Mouse (Mus musculus) forebrain, embryonic 15.5 days (tissue): ENCODE measurements around the gene Cep68. TPM values are rescaled to one million over a fixed set of nuclear protein-coding genes. Genes with fewer than 3 reads are reported as not detected.
"Not testable (repeated sequence)": the region's sequence is repeated elsewhere in the genome, so short reads cannot be mapped to it uniquely, and the experiment has no call there.

ENCODE experiments used
- ATAC-seq: fragments of 200-750 bp; cut with Nextera tagmentation; replicated peaks from 2 replicates; pipeline ENCODE4 v1.8.0; 2017; ENCODE audit warnings: mild to moderate bottlenecking, moderate TSS enrichment, moderate library complexity
- H3K27ac ChIP-seq: fragments of 300-500 bp; sonication (generic); replicated peaks from 2 replicates; pipeline ENCODE4 v1.5.1; 2015; ENCODE audit warnings: mild to moderate bottlenecking, inconsistent platforms
- H3K27me3 ChIP-seq: fragments of 300-500 bp; sonication (generic); 2 replicates; pipeline ENCODE4 v1.6.1; 2015; ENCODE audit warnings: inconsistent platforms
- H3K36me3 ChIP-seq: fragments of 300-500 bp; sonication (generic); 2 replicates; pipeline ENCODE4 v1.6.1; 2015; ENCODE audit warnings: mild to moderate bottlenecking, inconsistent platforms
- H3K4me1 ChIP-seq: fragments of 300-500 bp; sonication (generic); 2 replicates; pipeline ENCODE4 v1.6.1; 2015; ENCODE audit warnings: inconsistent platforms
- H3K4me2 ChIP-seq: fragments of 300-500 bp; sonication (generic); replicated peaks from 2 replicates; pipeline ENCODE4 v1.6.1; 2015; ENCODE audit warnings: mild to moderate bottlenecking, inconsistent platforms
- H3K4me3 ChIP-seq: fragments of 300-500 bp; sonication (generic); 2 replicates; pipeline ENCODE4 v1.5.1; 2015; ENCODE audit warnings: mild to moderate bottlenecking, inconsistent platforms
- H3K9ac ChIP-seq: fragments of 300-500 bp; sonication (generic); replicated peaks from 2 replicates; pipeline ENCODE4 v1.6.1; 2015; ENCODE audit warnings: mild to moderate bottlenecking, inconsistent platforms
- H3K9me3 ChIP-seq: fragments of 300-500 bp; sonication (generic); 2 replicates; pipeline ENCODE4 v1.6.1; 2016; ENCODE audit warnings: inconsistent platforms
- WGBS: fragments of 180-500 bp; shearing (Covaris S2); methylation state at CpG from one replicate; pipeline ENCODE4 v1.1.7; 2015; ENCODE audit warnings: mixed read lengths; 5-methylcytosine and 5-hydroxymethylcytosine counted together
- polyA plus RNA-seq: library from polyadenylated mRNA; unstranded; fragments of >200 nt; fragmentation: Nextera tagmentation; extraction: Ambion mirVana; gene quantifications from 2 replicates; pipeline ENCODE4 v1.2.1, GENCODE M21; 2015

Cep68 gene
- polyA plus RNA-seq, 1 experiment from 2014 or later, result 26.3 TPM

DNA sequence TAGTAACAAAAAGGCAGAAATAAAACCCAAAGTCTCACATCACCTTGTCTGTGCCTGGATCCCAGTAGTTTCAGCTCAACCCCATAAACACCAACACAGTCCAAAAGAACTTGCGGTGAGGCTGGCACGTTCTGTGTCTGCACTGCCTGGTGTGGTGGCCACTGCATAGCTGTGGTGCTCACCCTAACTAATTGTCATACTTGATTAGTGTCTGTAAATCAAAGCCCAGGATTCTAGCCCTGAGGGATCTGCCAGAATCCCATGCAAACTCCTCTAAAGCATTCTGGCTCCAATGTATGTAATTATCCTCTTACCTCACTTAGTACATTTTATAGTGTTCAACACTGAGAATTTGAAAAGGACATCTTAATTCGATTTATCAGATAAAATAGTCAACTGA is 11.3 kb downstream of the Cep68 start:
- Histone ChIP-seq H3K4me2 (no peak overlapping the region), H3K36me3 (peaks cover 73% of the 10 kb centered on the region), H3K4me3 (no peak overlapping the region), H3K27ac (no peak overlapping the region), H3K4me1 (no peaks in the 10 kb centered on the region), H3K9me3 (no peaks in the 10 kb centered on the region), H3K27me3 (no peaks in the 10 kb centered on the region), H3K9ac (no peak overlapping the region)
- ATAC-seq, result no peak
- WGBS, result 96% methylated on average over 3 of the region's 3 CpGs

DNA sequence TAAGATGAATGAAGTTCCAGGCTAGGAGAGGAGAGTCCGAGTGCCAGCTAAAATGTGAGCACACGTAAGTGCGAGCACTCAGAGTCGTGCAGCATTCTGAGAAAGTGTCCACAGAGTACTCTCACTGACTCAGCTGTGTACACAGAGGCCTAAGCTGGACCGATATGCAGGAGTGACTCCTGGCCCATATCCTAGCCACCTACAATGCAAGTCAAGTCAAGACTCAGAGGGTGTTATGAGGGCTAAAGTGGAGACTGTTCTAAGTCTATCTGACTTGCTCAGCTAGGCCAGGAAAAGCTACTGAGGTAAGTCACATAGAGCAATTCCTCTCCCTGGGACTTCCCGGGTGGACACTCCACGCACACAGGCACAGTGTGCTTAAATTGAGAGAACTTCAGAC is 12.2 kb downstream of the Cep68 start:
- Histone ChIP-seq H3K4me1 (no peaks in the 10 kb centered on the region), H3K27ac (no peak overlapping the region), H3K9me3 (no peaks in the 10 kb centered on the region), H3K4me2 (no peak overlapping the region), H3K4me3 (no peak overlapping the region), H3K27me3 (no peaks in the 10 kb centered on the region), H3K9ac (no peak overlapping the region), H3K36me3 (peaks cover 73% of the 10 kb centered on the region)
- ATAC-seq, result no peak
- WGBS, result 96% methylated on average over 7 of the region's 7 CpGs

DNA sequence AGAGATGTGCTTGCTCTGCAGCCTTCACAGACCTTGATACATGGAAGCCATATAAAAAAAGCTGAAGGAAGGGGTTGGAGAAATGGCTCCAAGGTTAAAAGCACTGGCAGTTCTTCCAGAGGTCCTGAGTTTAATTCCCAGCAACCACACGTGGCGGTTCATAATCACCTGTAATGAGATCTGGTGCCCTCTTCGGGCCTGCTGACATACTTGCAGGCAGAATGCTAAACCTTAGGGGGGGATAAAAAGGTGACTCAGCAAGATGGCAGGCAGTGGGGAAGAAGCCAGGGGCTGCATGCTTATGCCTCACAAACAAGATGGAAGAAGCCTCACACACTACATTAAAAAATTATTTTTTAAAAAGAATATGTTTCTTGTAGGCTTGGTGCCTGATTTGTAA is 15.0 kb downstream of the Cep68 start:
- Histone ChIP-seq H3K9me3 (no peaks in the 10 kb centered on the region), H3K27me3 (no peaks in the 10 kb centered on the region), H3K36me3 (peaks cover 78% of the 10 kb centered on the region), H3K9ac (no peak overlapping the region), H3K4me3 (no peak overlapping the region), H3K4me1 (no peaks in the 10 kb centered on the region), H3K27ac (no peak overlapping the region), H3K4me2 (no peak overlapping the region)
- ATAC-seq, result no peak
- 68% methylated on average over 3 of the region's 3 CpGs for WGBS

DNA sequence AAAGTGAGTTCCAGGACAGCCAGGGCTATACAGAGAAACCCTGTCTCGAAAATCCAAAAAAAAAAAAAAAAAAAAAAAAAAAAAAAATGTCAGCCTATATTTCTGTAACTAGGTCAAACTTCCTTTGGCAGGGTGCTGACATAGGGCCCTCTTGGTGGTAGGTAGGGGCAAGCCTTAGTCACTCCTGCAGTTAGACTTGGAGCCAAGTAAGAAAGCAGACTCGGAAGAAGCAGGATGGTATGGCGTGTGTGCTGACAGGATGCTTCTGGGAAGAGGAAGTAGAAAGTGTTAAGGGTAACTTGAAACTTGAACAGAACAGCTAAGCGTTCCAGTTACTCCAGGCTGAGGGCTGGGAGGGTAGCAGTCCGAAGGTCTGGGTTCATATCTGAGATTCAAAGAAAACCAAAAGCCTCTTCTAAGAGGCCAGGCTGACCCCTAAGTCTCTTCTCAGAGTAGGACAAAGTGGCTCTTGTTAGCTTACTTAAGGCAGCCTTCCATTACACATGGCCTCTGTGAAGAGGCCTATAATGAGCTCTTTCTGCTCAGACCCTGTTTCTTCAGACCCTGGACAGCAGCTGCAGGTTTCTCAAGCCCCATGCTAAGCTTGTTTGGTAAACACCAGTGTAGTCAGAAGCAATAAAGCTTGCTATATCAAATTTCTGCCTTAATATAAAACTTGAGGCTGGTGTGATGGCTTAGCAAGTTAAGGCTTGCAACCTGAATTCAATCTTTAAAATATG is 17.0 kb downstream of the Cep68 start:
- no peaks in the 10 kb centered on the region for H3K9me3 ChIP-seq
- H3K9ac ChIP-seq, result no peak overlapping the region
- H3K4me3 ChIP-seq, result no peak overlapping the region
- H3K27me3 ChIP-seq, result no peaks in the 10 kb centered on the region
- peaks cover 70% of the 10 kb centered on the region for H3K36me3 ChIP-seq
- 0 out of 2 replicates have a peak overlapping the region, but pooled peaks have one; percentile 32 for H3K27ac ChIP-seq
- no peaks in the 10 kb centered on the region for H3K4me1 ChIP-seq
- ATAC-seq, result no peak
- 83% methylated on average over 5 of the region's 5 CpGs for WGBS
- H3K4me2 ChIP-seq, result no peak overlapping the region

DNA sequence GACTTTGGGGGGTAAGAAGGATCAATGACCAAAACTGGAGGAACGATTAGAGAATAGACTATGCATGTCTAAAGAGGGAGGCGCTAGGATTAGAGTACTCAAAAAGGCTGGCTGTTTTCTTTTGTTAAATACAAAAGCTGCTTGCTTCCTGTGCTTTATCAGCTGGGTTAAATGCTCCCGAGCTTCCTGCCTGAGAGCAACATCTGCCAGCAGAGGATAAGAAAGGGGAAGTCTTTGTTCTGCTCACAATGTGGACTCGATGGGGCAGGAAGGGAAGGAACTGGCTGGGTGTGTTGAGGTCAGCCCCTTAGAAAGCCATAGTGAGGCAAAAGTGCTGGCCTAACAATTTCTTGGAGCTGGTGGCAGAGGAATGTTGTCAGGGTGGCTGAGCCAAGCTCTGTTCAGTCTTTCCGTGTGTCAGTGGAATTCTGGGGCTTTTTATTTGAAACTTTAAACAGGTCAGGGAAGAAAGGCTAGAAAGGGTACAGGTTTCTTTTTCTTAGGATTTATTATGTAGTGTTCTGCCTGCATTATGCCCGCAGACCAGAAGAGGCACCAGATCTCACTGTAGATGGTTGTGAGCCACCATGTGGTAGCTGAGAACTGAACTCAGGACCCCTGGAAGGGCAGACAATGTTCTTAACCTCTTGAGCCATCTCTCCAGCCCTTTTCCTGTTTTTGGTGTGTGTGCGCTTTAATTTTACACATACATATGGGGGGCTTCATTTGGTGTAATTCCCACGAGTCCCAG is 17.9 kb downstream of the Cep68 start:
- Histone ChIP-seq H3K4me2 (no peak overlapping the region), H3K27ac (peak overlapping the region; percentile 19; the same call in 1 of the 2 replicates), H3K36me3 (peaks cover 61% of the 10 kb centered on the region), H3K4me1 (no peaks in the 10 kb centered on the region), H3K9ac (no peak overlapping the region), H3K9me3 (no peaks in the 10 kb centered on the region), H3K4me3 (no peak overlapping the region), H3K27me3 (no peaks in the 10 kb centered on the region)
- WGBS, result 36% methylated on average over 8 of the region's 8 CpGs
- 0 out of 2 replicates have a peak, but pooled peaks have one; percentile 34 for ATAC-seq

DNA sequence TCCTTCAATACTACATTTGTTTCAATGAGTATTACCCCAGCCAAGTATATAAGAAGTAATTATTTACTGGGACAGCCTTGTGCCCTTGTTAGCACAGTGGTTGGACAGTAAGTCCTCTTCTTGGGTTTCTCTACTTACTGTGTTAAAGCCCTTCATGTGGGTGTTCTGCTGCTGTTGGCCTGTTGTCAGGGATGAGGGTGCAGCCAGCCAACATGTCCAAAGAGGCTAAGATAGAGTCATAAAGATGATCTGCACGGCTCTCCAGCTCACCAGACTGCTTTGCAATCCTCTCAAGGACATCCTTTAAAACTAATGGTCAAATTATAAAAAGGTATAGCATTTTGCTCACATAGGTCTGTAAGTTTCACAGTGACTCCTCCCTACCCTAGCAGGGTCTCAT is 18.9 kb downstream of the Cep68 start:
- ATAC-seq, result no peak
- no peaks in the 10 kb centered on the region for H3K9me3 ChIP-seq
- H3K27ac ChIP-seq, result no peak overlapping the region
- peaks cover 59% of the 10 kb centered on the region for H3K36me3 ChIP-seq
- no peaks in the 10 kb centered on the region for H3K27me3 ChIP-seq
- H3K4me1 ChIP-seq, result no peaks in the 10 kb centered on the region
- no peak overlapping the region for H3K4me3 ChIP-seq
- no peak overlapping the region for H3K4me2 ChIP-seq
- no peak overlapping the region for H3K9ac ChIP-seq
- WGBS, result 76% methylated on average over 1 of the region's 1 CpGs

- Histone ChIP-seq H3K4me2 (no peak overlapping the region), H3K9ac (no peak overlapping the region), H3K36me3 (peaks cover 59% of the 10 kb centered on the region), H3K27ac (no peak overlapping the region), H3K27me3 (no peaks in the 10 kb centered on the region), H3K4me3 (no peak overlapping the region), H3K4me1 (no peaks in the 10 kb centered on the region), H3K9me3 (no peaks in the 10 kb centered on the region)
- ATAC-seq, result no peak
- WGBS, result 87% methylated on average over 4 of the region's 4 CpGs
Measured at GRCm38 (mm10) chr11:20229311-20229710, 19.9 kb downstream of the Cep68 start.

DNA sequence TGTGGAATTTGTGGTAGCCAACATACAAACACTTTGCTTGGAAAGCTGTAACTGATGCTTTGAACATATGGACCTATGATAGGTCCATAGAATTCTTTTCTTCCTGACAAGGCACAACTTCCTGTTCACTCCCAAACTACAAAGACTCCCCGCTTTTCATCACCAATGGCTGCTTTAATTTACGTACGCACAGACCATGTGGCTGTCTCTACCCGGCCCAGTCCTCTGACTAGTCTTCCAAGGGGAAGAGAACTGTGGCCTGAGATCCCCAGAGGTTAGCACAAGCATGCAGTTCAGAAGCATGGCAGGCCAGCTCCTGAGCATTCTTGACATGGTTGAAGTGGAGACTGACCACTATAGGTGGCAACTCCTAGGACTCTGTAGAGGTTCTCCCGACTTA is 20.6 kb downstream of the Cep68 start:
- no peaks in the 10 kb centered on the region for H3K4me1 ChIP-seq
- 91% methylated on average over 5 of the region's 5 CpGs for WGBS

GRCm38 (mm10) chr11:20225938-20226337 is 23.3 kb downstream of the Cep68 start:
- Histone ChIP-seq H3K4me2 (no peak overlapping the region), H3K4me1 (no peaks in the 10 kb centered on the region), H3K9ac (no peak overlapping the region), H3K36me3 (peaks cover 65% of the 10 kb centered on the region), H3K4me3 (no peak overlapping the region), H3K9me3 (no peaks in the 10 kb centered on the region), H3K27ac (no peak overlapping the region), H3K27me3 (no peaks in the 10 kb centered on the region)
- 94% methylated on average over 4 of the region's 4 CpGs for WGBS
- ATAC-seq, result no peak

More for the DNA sequence above, 20.6 kb downstream of the Cep68 start:
- ATAC-seq, result no peak
- Histone ChIP-seq H3K4me3 (no peak overlapping the region), H3K27ac (no peak overlapping the region), H3K4me2 (no peak overlapping the region), H3K9ac (no peak overlapping the region), H3K36me3 (peaks cover 60% of the 10 kb centered on the region), H3K27me3 (no peaks in the 10 kb centered on the region), H3K9me3 (no peaks in the 10 kb centered on the region)

DNA sequence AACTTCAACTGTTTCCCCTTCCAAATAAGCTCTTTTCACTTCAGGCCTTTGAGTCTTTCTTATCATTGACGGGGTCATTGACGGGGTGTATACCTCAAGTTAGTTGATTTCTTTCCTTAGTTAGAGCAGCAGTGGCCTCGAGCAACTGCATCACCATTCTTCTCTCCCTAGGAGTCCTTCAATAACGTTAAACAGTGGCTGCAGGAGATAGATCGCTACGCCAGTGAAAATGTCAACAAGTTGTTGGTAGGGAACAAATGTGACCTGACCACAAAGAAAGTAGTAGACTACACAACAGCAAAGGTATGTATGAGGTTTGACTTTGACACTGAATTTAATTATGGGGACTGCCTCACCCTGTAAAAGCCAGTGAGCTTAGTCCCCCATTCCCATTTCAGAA is 25.0 kb downstream of the Cep68 start:
- no peak overlapping the region for H3K27ac ChIP-seq
- H3K9me3 ChIP-seq, result no peaks in the 10 kb centered on the region
- no peaks in the 10 kb centered on the region for H3K27me3 ChIP-seq
- WGBS, result 78% methylated on average over 6 of the region's 6 CpGs
- no peak for ATAC-seq
- no peak overlapping the region for H3K9ac ChIP-seq
- no peak overlapping the region for H3K4me3 ChIP-seq
- H3K4me2 ChIP-seq, result no peak overlapping the region
- H3K36me3 ChIP-seq, result peaks cover 57% of the 10 kb centered on the region
- H3K4me1 ChIP-seq, result no peaks in the 10 kb centered on the region

GRCm38 (mm10) chr11:20221671-20222070 is 27.6 kb downstream of the Cep68 start:
- WGBS, result 92% methylated on average over 1 of the region's 1 CpGs
- H3K4me1 ChIP-seq, H3K9ac ChIP-seq, H3K9me3 ChIP-seq, H3K4me3 ChIP-seq, H3K27me3 ChIP-seq, ATAC-seq, H3K4me2 ChIP-seq, H3K27ac ChIP-seq: not testable (repeated sequence)
- peaks cover 67% of the 10 kb centered on the region for H3K36me3 ChIP-seq

GRCm38 (mm10) chr11:20217227-20217626 is 32.0 kb downstream of the Cep68 start:
- no peak for ATAC-seq
- H3K9me3 ChIP-seq, result no peaks in the 10 kb centered on the region
- no peak overlapping the region for H3K9ac ChIP-seq
- no peak overlapping the region for H3K4me2 ChIP-seq
- no peak overlapping the region for H3K4me3 ChIP-seq
- 100% methylated on average over 1 of the region's 1 CpGs for WGBS
- H3K4me1 ChIP-seq, result peaks cover 4% of the 10 kb centered on the region; the same call in 1 of the 2 replicates
- no peaks in the 10 kb centered on the region for H3K27me3 ChIP-seq
- peaks cover 46% of the 10 kb centered on the region for H3K36me3 ChIP-seq
- H3K27ac ChIP-seq, result no peak overlapping the region
